Mouse (Mus musculus) heart, adult 18-20 months (tissue): ENCODE data around the gene Klf8. TPM values are rescaled to one million over a fixed set of nuclear protein-coding genes. Genes with fewer than 3 reads are reported as not detected.

Experiments used
- DNase-seq, 2 experiments: peaks; one replicate each; pipeline ENCODE4 v3.0.0; 2021 to 2022; ENCODE audit warnings: mixed read lengths in 1 of 2
- total RNA-seq, 2 experiments: library from RNA; stranded (reverse); gene quantifications; 2 replicates each; pipeline ENCODE4 v1.2.3; 2021

Gene Klf8
- total RNA-seq, 2 experiments from 2014 or later: 0.25 to 0.31 TPM

GRCm38 (mm10) chrX:153440018-153440417 lies 202.8 kb downstream of the Klf8 start:
- no peak for DNase-seq

Other genes with a start within 250 kb of the Klf8 start
- gene Usp51, start 231.0 kb upstream of the Klf8 start, total RNA-seq: not detected
- 10 to 100 TPM in 1 of 2 experiments, 1 to 10 TPM in 1; 9.8 to 10.9 TPM for gene Mageh1, start 199.9 kb upstream of the Klf8 start, total RNA-seq
- not detected for gene Foxr2, start 118.7 kb upstream of the Klf8 start, total RNA-seq
- gene Rragb, start 97.5 kb upstream of the Klf8 start, total RNA-seq: 1 to 10 TPM; 4.3 to 5.3 TPM